ENCODE assay signal across 17 mouse cellular contexts in the genomic region with DNA sequence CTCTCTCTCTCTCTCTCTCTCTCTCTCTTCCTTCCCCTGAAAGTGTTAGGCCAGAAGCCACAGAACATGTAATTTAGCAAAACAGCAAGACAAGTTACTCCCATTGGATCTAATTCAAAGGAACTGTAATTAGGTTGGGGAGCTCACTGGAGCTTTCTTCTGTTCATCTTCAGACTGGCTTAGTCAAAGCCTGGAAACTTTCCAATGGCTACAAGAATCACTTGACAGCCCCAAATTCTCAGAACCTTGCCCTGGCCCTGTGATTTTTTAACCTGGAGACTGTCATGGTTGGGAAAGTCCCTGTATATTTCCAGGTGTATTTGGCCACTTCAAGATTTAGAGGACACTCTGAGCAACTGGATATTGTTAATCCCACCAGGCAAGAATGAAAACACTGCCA.
"Had no signal": no experiment of that assay in that cellular context is flagged by ENCODE, and none has a peak within 500 bp of the region (broad histone marks: within the 10 kb centered on the region; RNA-seq: fewer than 3 reads in every experiment).

No protein-coding gene starts in this region.

- H3K36me3 ChIP-seq: limb, embryonic 15.5 days; liver, embryonic 12.5 days; midbrain, embryonic 10.5 days; midbrain, embryonic 15.5 days; neural tube, embryonic 13.5 days had no signal

- H3K27ac ChIP-seq: limb, embryonic 15.5 days; liver, embryonic 12.5 days; midbrain, embryonic 10.5 days; midbrain, embryonic 15.5 days; neural tube, embryonic 13.5 days had no signal

- H3K9ac ChIP-seq: limb, embryonic 15.5 days; liver, embryonic 12.5 days; lung, embryonic 14.5 days; midbrain, embryonic 15.5 days; neural tube, embryonic 13.5 days had no signal

- H3K4me2 ChIP-seq: limb, embryonic 15.5 days; liver, embryonic 12.5 days; lung, embryonic 14.5 days; midbrain, embryonic 15.5 days; neural tube, embryonic 13.5 days had no signal

- H3K4me1 ChIP-seq: limb, embryonic 15.5 days; midbrain, embryonic 10.5 days; midbrain, embryonic 15.5 days; neural tube, embryonic 13.5 days had no signal

- ATAC-seq: inflammation-experienced regulatory T-cells, adult 6 months; intestine, postnatal 0 days; liver, embryonic 12.5 days; midbrain, embryonic 15.5 days had no signal

- H3K9me3 ChIP-seq: limb, embryonic 15.5 days; liver, embryonic 12.5 days; midbrain, embryonic 10.5 days; midbrain, embryonic 15.5 days; neural tube, embryonic 13.5 days had no signal

- H3K27me3 ChIP-seq: limb, embryonic 15.5 days; liver, embryonic 12.5 days; midbrain, embryonic 15.5 days; neural tube, embryonic 13.5 days had no signal

- DNase-seq: layer of hippocampus, adult 9-11 months; layer of hippocampus, postnatal 36 days; lung, embryonic 14.5 days; lung, postnatal 10 days; lung, postnatal 4 days; retina, postnatal 1 day; right cerebral cortex, postnatal 4 days; spleen, adult 18-20 months; thymus, adult 18-20 months; thymus, postnatal 14 days had no signal

- H3K4me3 ChIP-seq: limb, embryonic 15.5 days; liver, embryonic 12.5 days; midbrain, embryonic 10.5 days; midbrain, embryonic 15.5 days; neural tube, embryonic 13.5 days had no signal
